Mouse (Mus musculus): Measurements from ENCODE around the gene Kansl2. TPM values are rescaled to one million over a fixed set of nuclear protein-coding genes. Genes with fewer than 3 reads are reported as not detected.

Kansl2 gene
- 30.1 and 33.2 TPM in 2 replicates for polyA plus RNA-seq (2012; rRNA removed)

- peak; percentile 87 for DNase-seq (ENCODE audit: low read depth, low spot score)
- under 1% methylated on average over 69 of the region's 70 CpGs for WGBS
Observed at GRCm38 (mm10) chr15:98533881-98534627, at the start of gene Kansl2. Gene Kansl2, minus strand, starts transcription at chr15:98534264.

GRCm38 (mm10) chr15:98582996-98583395, 48.9 kb upstream of the Kansl2 start:
- WGBS = 64% methylated on average over 8 of the region's 8 CpGs
- DNase-seq (ENCODE audit: low read depth, low spot score) = no peak

GRCm38 (mm10) chr15:98582410-98582809, 48.3 kb upstream of the Kansl2 start:
- DNase-seq (ENCODE audit: low read depth, low spot score) = no peak
- WGBS = 28% methylated on average over 8 of the region's 8 CpGs

DNA sequence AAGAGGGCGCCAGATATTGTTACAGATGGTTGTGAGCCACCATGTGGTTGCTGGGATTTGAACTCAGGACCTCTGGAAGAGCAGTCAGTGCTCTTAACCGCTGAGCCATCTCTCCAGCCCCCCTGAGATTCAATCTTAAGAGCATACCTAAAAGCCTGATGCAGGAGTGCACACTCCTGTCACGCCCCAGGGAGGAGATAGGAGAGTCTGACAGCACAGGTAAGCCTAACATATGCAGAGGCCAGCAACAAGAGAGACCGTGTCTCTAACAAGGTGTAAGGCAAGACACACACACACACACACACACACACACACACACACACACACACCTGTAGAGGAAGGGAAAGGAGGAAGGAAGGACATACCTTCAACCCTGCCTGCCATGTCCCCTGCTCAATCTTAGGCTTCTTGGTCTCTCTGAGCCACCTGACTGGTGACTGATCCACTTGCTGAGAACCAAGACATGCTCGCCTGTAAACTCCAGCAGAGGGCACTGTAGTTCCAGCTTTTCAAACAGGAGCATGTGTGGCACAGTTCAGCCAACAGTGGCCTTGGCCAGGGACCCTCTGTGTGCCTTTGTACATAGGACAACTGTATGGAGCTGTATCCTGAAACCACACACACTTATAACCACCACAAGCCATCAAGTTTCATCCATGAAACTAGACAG, 45.9 kb upstream of the Kansl2 start:
- DNase-seq (ENCODE audit: low read depth, low spot score) = peak; percentile 82
- WGBS = 22% methylated on average over 4 of the region's 5 CpGs

- DNase-seq (ENCODE audit: low read depth, low spot score) = no peak
- 94% methylated on average over 2 of the region's 2 CpGs for WGBS
Observed at GRCm38 (mm10) chr15:98579310-98579709, 45.2 kb upstream of the Kansl2 start.

- no peak for DNase-seq (ENCODE audit: low read depth, low spot score)
- 85% methylated on average over 4 of the region's 4 CpGs for WGBS
Observed at GRCm38 (mm10) chr15:98573293-98573692, 39.2 kb upstream of the Kansl2 start.

GRCm38 (mm10) chr15:98570873-98571538, 36.9 kb upstream of the Kansl2 start, which contains the start of the genes Ccnt1 and 4930415O20Rik:
Gene Ccnt1, minus strand, starts transcription at chr15:98570923.
Gene 4930415O20Rik, plus strand, starts transcription at chr15:98571004.
- DNase-seq (ENCODE audit: low read depth, low spot score) = no peak
- WGBS = 72% methylated on average over 10 of the region's 10 CpGs

DNA sequence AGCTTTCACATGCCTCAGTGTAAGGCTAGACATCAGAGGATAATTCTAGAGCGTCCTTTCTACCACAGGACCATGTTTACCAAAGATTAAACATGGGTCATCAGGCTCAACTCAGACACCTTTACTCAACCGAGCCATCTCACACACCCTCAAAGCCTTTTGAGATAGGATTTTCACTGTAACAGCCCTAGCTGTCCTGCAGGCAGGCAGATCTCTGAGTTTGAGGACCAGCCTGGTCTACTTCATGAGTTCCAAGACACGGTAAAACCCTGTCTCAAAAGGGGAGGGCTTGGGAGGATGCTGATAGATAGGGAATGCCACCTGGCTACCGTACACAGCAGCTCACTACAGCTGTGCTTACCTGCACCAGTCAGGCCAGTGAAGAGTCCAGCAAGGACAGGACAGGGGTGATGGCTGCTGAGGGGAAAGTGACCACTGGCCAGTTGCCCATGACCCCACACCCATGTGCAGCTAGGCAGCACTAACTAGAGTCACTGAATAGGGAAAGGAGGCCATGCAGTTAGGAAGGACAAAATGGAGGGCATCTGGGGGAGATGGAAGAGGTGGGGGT, 35.8 kb upstream of the Kansl2 start:
- DNase-seq (ENCODE audit: low read depth, low spot score) = no peak
- WGBS = 65% methylated on average over 4 of the region's 4 CpGs

- no peak for DNase-seq (ENCODE audit: low read depth, low spot score)
- WGBS = 60% methylated on average over 7 of the region's 7 CpGs
Observed at GRCm38 (mm10) chr15:98569216-98569615, 35.2 kb upstream of the Kansl2 start.

- 3% methylated on average over 22 of the region's 22 CpGs for WGBS
- DNase-seq (ENCODE audit: low read depth, low spot score) = no peak
Observed at GRCm38 (mm10) chr15:98568256-98569033, 34.4 kb upstream of the Kansl2 start.

GRCm38 (mm10) chr15:98567278-98568134, 33.4 kb upstream of the Kansl2 start:
- WGBS = under 1% methylated on average over 88 of the region's 88 CpGs
- DNase-seq (ENCODE audit: low read depth, low spot score) = peak; percentile 88

GRCm38 (mm10) chr15:98566973-98567277, 32.9 kb upstream of the Kansl2 start:
- 0% methylated on average over 15 of the region's 15 CpGs for WGBS
- DNase-seq (ENCODE audit: low read depth, low spot score) = no peak

DNA sequence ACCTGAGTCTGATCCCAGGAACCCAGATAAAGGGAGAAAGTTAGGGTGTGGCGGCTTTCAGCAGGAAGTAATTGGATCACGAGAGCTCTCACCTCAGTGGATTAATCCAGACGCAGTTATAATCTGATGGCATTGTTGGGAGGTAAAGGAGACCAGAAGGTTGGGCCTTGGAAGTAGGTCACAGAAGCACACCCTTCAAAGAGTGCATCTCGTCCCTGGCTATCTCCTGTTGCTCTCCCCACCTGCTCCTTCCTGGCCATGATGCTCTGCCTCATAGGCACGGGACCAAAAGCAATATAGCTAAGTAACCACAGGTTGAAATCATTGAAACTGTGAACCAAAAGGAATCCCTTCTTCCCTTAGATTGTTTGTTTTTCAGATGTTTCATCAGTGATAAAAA, 23.1 kb upstream of the Kansl2 start:
- 79% methylated on average over 5 of the region's 5 CpGs for WGBS

DNA sequence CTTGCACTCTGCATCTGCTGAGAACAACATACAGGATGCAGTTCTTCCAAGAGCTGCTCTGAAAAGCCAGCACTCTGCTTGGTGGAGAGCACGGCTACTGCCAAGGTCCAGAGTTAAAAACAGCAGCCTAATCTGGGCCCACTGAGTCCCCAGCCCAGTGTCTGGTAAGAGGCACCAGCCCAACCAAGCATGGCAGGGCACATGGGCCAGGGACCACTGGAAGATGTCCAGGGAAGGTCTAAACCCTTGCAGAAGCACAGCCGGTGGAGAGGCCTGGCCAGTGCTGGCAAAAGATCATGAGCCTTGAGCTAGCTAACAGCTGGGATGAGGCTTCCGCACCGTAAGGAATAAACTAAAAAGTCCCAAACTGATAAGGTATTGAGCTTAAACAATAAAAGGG, 21.8 kb upstream of the Kansl2 start:
- no peak for DNase-seq (ENCODE audit: low read depth, low spot score)
- 84% methylated on average over 4 of the region's 4 CpGs for WGBS

More for the DNA sequence above, 23.1 kb upstream of the Kansl2 start:
- DNase-seq (ENCODE audit: low read depth, low spot score) = no peak

GRCm38 (mm10) chr15:98552758-98553157, 18.7 kb upstream of the Kansl2 start:
- WGBS = 91% methylated on average over 2 of the region's 2 CpGs
- no peak for DNase-seq (ENCODE audit: low read depth, low spot score)

DNA sequence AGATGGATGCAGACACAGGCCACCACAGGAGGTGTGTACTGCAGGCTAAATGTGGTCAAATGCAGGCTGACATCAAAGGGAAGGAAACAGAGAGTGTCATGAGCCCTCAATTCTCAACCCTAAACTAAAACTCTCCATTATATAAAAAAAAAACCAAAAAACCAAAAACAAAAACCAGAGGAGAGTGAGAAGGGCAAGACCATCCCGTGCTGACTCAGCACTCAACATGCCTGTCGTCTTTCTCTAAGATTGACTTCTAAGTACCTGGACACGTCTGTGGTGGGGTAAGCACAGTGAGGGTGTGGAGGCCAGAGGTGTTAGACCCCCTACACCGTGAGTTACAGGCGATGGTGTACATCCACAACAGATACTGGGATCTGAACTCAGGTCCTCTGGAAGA, 12.8 kb upstream of the Kansl2 start:
- 92% methylated on average over 5 of the region's 5 CpGs for WGBS
- no peak for DNase-seq (ENCODE audit: low read depth, low spot score)

DNA sequence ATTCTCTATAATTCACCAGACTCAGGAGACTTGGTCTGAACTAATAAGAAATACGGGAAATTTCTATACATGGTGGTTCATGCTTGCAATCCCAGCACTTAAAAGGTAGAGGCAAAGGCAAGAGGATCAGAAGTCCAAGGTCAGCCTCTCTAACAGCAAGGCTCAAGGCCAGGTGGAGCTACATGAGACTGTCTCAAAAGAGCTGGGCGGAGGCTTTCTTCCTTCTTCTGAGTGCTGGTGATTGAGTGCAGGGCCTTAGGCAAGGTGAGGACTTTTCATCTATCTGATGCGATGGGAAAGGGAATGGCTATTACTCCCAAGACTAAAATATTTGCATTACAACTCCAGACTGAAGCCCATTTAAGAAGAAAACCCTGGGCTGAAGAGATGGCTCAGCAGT, 11.1 kb upstream of the Kansl2 start:
- WGBS = 88% methylated on average over 3 of the region's 3 CpGs
- no peak for DNase-seq (ENCODE audit: low read depth, low spot score)

- WGBS = 59% methylated on average over 4 of the region's 4 CpGs
- DNase-seq (ENCODE audit: low read depth, low spot score) = no peak
Observed at GRCm38 (mm10) chr15:98543341-98543740, 9.3 kb upstream of the Kansl2 start.

- DNase-seq (ENCODE audit: low read depth, low spot score) = no peak
Observed at GRCm38 (mm10) chr15:98541064-98541463, 7.0 kb upstream of the Kansl2 start.

More at GRCm38 (mm10) chr15:98541064-98541463, 7.0 kb upstream of the Kansl2 start:
- WGBS = 66% methylated on average over 6 of the region's 6 CpGs

All from large intestine, adult 2 months (tissue).